ENCODE assay signal across 8 mouse cellular contexts in the genomic region with DNA sequence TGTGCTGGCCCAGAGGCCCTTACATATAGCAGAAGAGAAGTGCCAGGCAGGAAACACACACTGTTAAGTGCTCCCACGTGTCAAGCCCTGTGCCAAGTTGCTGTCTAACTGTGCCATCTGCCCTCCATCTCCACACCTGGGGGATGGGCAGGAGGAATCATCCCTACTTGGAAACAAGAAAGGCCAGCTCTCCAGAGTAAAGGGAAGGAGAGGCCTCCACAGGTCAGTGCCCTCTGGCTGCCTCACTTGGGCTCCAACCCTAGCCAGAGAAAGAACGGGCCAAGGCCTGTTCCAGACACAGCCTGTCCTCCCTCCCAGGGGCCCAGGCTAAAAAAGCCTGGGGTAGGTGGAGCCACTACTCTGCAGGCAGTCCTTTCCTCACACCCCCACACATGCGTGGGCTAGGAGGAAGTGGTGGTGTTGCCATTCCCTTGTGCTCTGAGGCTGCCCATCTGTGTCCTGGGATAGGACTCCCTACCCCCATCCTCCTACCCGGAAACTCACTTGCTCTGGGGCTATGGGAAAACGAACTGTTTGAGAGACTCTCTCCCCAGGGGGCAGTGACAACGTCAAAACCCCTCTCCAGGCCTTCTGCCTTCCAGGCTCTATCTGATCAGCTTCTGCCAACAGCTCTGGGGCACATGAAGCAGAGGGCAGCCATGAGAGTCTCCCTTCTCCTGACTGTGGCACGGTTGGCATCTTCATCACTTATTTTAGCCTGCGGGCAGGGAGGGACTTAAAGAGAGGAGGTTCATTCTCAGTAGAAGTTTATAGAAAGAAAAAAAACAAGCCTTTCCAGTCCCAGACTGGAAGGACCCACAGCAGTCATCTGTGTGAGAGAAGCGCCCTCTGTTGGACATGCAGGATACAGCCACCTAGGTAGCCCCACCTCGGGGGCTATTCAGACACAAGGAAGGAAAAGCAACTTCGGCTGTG. TPM values are rescaled to one million over a fixed set of nuclear protein-coding genes. Genes with fewer than 3 reads are reported as not detected.
A peak's percentile ranks its signal among the peaks of the same experiment; 100 is the strongest.
DNase-seq lines count a peak whose midpoint lies in the region; ATAC-seq and TF ChIP-seq lines count a peak whose summit lies in the region.

No protein-coding gene starts in this region.

- in situ Hi-C loops in Patski (cut with MboI; ENCODE audit: low pct_unique_long_range_greater_than_20kb) = loop anchor here (5.0 to 25.0 kb wide), 3 partner anchors 171 to 496 kb away; a partner anchor contains a TSS

- H3K27ac ChIP-seq in hindbrain, embryonic 13.5 days = peak overlapping the region; percentile 31; the same call in 1 of the 2 replicates

- peak; percentile 65 for ATAC-seq in Patski
- ATAC-seq in hindbrain, embryonic 13.5 days (ENCODE audit: low FRiP score) = peak; percentile 76

- WGBS in hindbrain, embryonic 13.5 days = 25% methylated on average over 11 of the region's 11 CpGs

- no peaks in the 10 kb centered on the region for H3K9me3 ChIP-seq in hindbrain, embryonic 13.5 days

- H3K4me2 ChIP-seq in hindbrain, embryonic 13.5 days = no peak overlapping the region

- H3K4me3 ChIP-seq in hindbrain, embryonic 13.5 days = no peak overlapping the region

- no peaks in the 10 kb centered on the region for H3K27me3 ChIP-seq in Patski
- H3K27me3 ChIP-seq in hindbrain, embryonic 13.5 days = no peaks in the 10 kb centered on the region; the same call in 1 of the 2 replicates

- POLR2A ChIA-PET in Patski (lab: Charles Lee) = interaction anchor here (0.7 to 2.5 kb wide), 3 partner anchors 79 to 176 kb away, joined by 3 to 13 read pairs (median 4); a partner anchor contains a TSS

- peak; percentile 98 for TF ChIP-seq CTCF in Patski (IDR thresholded peaks at IDR 0.05)

- 0 out of 2 replicates have a peak, but pooled peaks cover 2% of the 10 kb centered on the region for H3K36me3 ChIP-seq in hindbrain, embryonic 13.5 days

- CTCF ChIA-PET in Patski (lab: Charles Lee) = interaction anchor here (0.6 to 1.5 kb wide), 6 partner anchors 12 to 506 kb away, joined by 3 to 5 read pairs (median 3); a partner anchor contains a TSS

- DNase-seq in Patski (ENCODE audit: low read depth, low spot score) = peak; percentile 94
- DNase-seq in cerebellum, postnatal 25 days = peak; percentile 81 to 89
- peak; percentile 62 to 75 for DNase-seq in frontal cortex, postnatal 25 days (ENCODE audit: low spot score in 2 of 2)
- DNase-seq in layer of hippocampus, postnatal 25 days (ENCODE audit: extremely low spot score in 1 of 2, low spot score in 1 of 2) = peak; percentile 65 to 84
- peak; percentile 89 for DNase-seq in lung, postnatal 14 days
- peak; percentile 50 for DNase-seq in retina, adult 2 months (ENCODE audit: low read depth, low spot score)
- DNase-seq in thymus, postnatal 25 days = peak; percentile 88

- H3K9ac ChIP-seq in hindbrain, embryonic 13.5 days = peak overlapping the region; percentile 53

- H3K4me1 ChIP-seq in hindbrain, embryonic 13.5 days (replicated peaks) = peaks cover 22% of the 10 kb centered on the region

RNA-seq across cellular contexts. Expression of a gene that starts 6.6 kb away (rescaled TPM):
- polyA plus RNA-seq in Patski (2021) = 35.2 TPM
- 25.6 and 26.0 TPM in 2 replicates for polyA plus RNA-seq in hindbrain, embryonic 13.5 days (2015; fragmentation: Nextera tagmentation; extraction: Ambion mirVana)
- 10 to 100 TPM; 11.5 to 17.4 TPM for total RNA-seq in layer of hippocampus, postnatal 25 days (2021)

RNA-seq across cellular contexts. Expression of a gene that starts 34.5 kb away (rescaled TPM):
- polyA plus RNA-seq in Patski (2021) = 73.0 TPM
- 86.3 and 94.6 TPM in 2 replicates for polyA plus RNA-seq in hindbrain, embryonic 13.5 days (2015; fragmentation: Nextera tagmentation; extraction: Ambion mirVana)
- total RNA-seq in layer of hippocampus, postnatal 25 days (2021) = 100 to 1,000 TPM; 420 to 434 TPM
